Mouse (Mus musculus) heart, adult 2 months (tissue): Measurements from ENCODE around the gene Dimt1.

Experiments
- CTCF ChIP-seq: fragments of 200-600 bp; IDR thresholded peaks from 2 replicates; pipeline ENCODE4 v1.8.1; 2022; ENCODE audit warnings: antibody characterized with exemption, mild to moderate bottlenecking, moderate library complexity
- EP300 ChIP-seq: fragments of 200-500 bp; IDR thresholded peaks from 2 replicates; pipeline ENCODE4 v1.6.1; 2011; ENCODE audit warnings: low read depth, low read length, control low read depth; ENCODE audit not compliant: insufficient read depth

DNA sequence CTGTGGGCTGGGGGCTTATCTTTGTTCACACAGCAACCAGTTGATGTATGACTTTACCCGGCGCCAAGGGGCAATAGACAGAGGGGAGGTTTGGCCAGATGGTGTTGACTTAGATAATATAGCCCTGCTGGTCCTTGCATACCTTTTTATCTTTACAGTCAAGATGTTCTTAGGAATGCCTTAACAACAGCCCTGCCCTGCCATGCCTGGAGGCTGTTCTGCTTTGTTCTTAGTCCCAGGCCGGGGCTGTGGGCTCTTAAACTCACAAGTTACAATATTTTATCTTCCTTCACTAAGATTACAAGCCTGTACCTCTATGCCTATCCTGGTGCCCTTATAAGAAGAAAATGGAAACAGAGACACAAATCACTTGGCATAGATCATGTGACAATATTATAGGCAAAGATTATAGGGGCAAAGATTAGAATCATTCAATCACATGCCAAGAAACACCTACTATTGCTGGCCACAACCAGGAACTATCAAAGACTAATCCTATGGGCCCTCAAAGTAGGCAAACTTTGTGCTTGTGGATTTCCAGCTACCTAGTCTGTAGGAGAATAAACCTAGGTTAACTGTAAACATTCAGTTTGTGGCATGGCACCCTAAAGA, 33.7 kb upstream of the Dimt1 start:
- TF ChIP-seq CTCF (no peak), EP300 (no peak)
